Mouse (Mus musculus): Measurements from ENCODE around the gene Shb. TPM values are rescaled to one million over a fixed set of nuclear protein-coding genes. Genes with fewer than 3 reads are reported as not detected.

The Shb gene
- polyA plus RNA-seq, 1 experiment from 2014 or later = 2.9 TPM

- Histone ChIP-seq H3K4me3 (replicated peaks) (no peak overlapping the region), H3K9ac (no peak overlapping the region), H3K4me2 (peak overlapping the region; percentile 45; the same call in 1 of the 2 replicates), H3K9me3 (replicated peaks) (no peaks in the 10 kb centered on the region), H3K4me1 (replicated peaks) (peaks cover 76% of the 10 kb centered on the region), H3K27me3 (no peaks in the 10 kb centered on the region), H3K36me3 (replicated peaks) (no peaks in the 10 kb centered on the region), H3K27ac (replicated peaks) (peak overlapping the region; percentile 76)
- ATAC-seq (ENCODE audit: insufficient read depth) = no peak
- WGBS (ENCODE audit: insufficient replicate concordance) = 32% methylated on average over 7 of the region's 7 CpGs
These were observed 17.9 kb downstream of the Shb start for GRCm38 (mm10) chr4:45514406-45514805.

- 3% methylated on average over 10 of the region's 10 CpGs for WGBS (ENCODE audit: insufficient replicate concordance)
- Histone ChIP-seq H3K4me3 (replicated peaks) (no peak overlapping the region), H3K9ac (no peak overlapping the region), H3K27ac (replicated peaks) (peak overlapping the region; percentile 76), H3K9me3 (replicated peaks) (no peaks in the 10 kb centered on the region), H3K4me2 (peak overlapping the region; percentile 45), H3K36me3 (replicated peaks) (no peaks in the 10 kb centered on the region), H3K27me3 (no peaks in the 10 kb centered on the region), H3K4me1 (replicated peaks) (peaks cover 79% of the 10 kb centered on the region)
- peak; percentile 65 for ATAC-seq (ENCODE audit: insufficient read depth)
These were observed 18.4 kb downstream of the Shb start for GRCm38 (mm10) chr4:45513791-45514293.

GRCm38 (mm10) chr4:45513340-45513739 is 18.9 kb downstream of the Shb start:
- Histone ChIP-seq H3K36me3 (replicated peaks) (no peaks in the 10 kb centered on the region), H3K27ac (replicated peaks) (peak overlapping the region; percentile 76), H3K4me1 (replicated peaks) (peaks cover 84% of the 10 kb centered on the region), H3K4me2 (peak overlapping the region; percentile 45; the same call in 1 of the 2 replicates), H3K9me3 (replicated peaks) (no peaks in the 10 kb centered on the region), H3K9ac (no peak overlapping the region), H3K27me3 (no peaks in the 10 kb centered on the region), H3K4me3 (replicated peaks) (no peak overlapping the region)
- peak; percentile 38 for ATAC-seq (ENCODE audit: insufficient read depth)
- WGBS (ENCODE audit: insufficient replicate concordance) = 74% methylated on average over 2 of the region's 2 CpGs

- H3K9ac ChIP-seq = no peak overlapping the region
- WGBS (ENCODE audit: insufficient replicate concordance) = 45% methylated on average over 6 of the region's 6 CpGs
- no peaks in the 10 kb centered on the region for H3K9me3 ChIP-seq (replicated peaks)
- no peak overlapping the region for H3K4me2 ChIP-seq
- ATAC-seq (ENCODE audit: insufficient read depth) = no peak
- H3K27me3 ChIP-seq = no peaks in the 10 kb centered on the region
- H3K4me1 ChIP-seq (replicated peaks) = peaks cover 89% of the 10 kb centered on the region
- H3K36me3 ChIP-seq (replicated peaks) = no peaks in the 10 kb centered on the region
- H3K27ac ChIP-seq (replicated peaks) = no peak overlapping the region
- no peak overlapping the region for H3K4me3 ChIP-seq (replicated peaks)
These were observed 22.1 kb downstream of the Shb start for GRCm38 (mm10) chr4:45510163-45510562.

GRCm38 (mm10) chr4:45509416-45509815 is 22.9 kb downstream of the Shb start:
- Histone ChIP-seq H3K9ac (no peak overlapping the region), H3K4me3 (replicated peaks) (no peak overlapping the region), H3K4me1 (replicated peaks) (peaks cover 86% of the 10 kb centered on the region), H3K27ac (replicated peaks) (no peak overlapping the region), H3K4me2 (no peak overlapping the region), H3K27me3 (no peaks in the 10 kb centered on the region), H3K9me3 (replicated peaks) (no peaks in the 10 kb centered on the region), H3K36me3 (replicated peaks) (no peaks in the 10 kb centered on the region)
- WGBS (ENCODE audit: insufficient replicate concordance) = 85% methylated on average over 4 of the region's 4 CpGs
- ATAC-seq (ENCODE audit: insufficient read depth) = no peak

GRCm38 (mm10) chr4:45508469-45508868 is 23.8 kb downstream of the Shb start:
- no peak overlapping the region for H3K9ac ChIP-seq
- H3K9me3 ChIP-seq (replicated peaks) = no peaks in the 10 kb centered on the region
- ATAC-seq (ENCODE audit: insufficient read depth) = no peak
- no peaks in the 10 kb centered on the region for H3K27me3 ChIP-seq
- H3K27ac ChIP-seq (replicated peaks) = no peak overlapping the region
- H3K4me2 ChIP-seq = no peak overlapping the region
- peaks cover 83% of the 10 kb centered on the region for H3K4me1 ChIP-seq (replicated peaks)
- H3K36me3 ChIP-seq (replicated peaks) = no peaks in the 10 kb centered on the region
- WGBS (ENCODE audit: insufficient replicate concordance) = 57% methylated on average over 6 of the region's 6 CpGs
- no peak overlapping the region for H3K4me3 ChIP-seq (replicated peaks)

GRCm38 (mm10) chr4:45507476-45507875 is 24.8 kb downstream of the Shb start:
- Histone ChIP-seq H3K36me3 (replicated peaks) (no peaks in the 10 kb centered on the region), H3K9me3 (replicated peaks) (no peaks in the 10 kb centered on the region), H3K4me2 (no peak overlapping the region), H3K27ac (replicated peaks) (peak overlapping the region; percentile 33), H3K4me3 (replicated peaks) (no peak overlapping the region), H3K27me3 (no peaks in the 10 kb centered on the region), H3K4me1 (replicated peaks) (peaks cover 73% of the 10 kb centered on the region), H3K9ac (no peak overlapping the region)
- peak; percentile 19; the same call in 1 of the 2 replicates for ATAC-seq (ENCODE audit: insufficient read depth)
- WGBS (ENCODE audit: insufficient replicate concordance) = 81% methylated on average over 1 of the region's 1 CpGs

- WGBS (ENCODE audit: insufficient replicate concordance) = 55% methylated on average over 9 of the region's 9 CpGs
- H3K4me2 ChIP-seq = no peak overlapping the region
- H3K9ac ChIP-seq = no peak overlapping the region
- H3K27ac ChIP-seq (replicated peaks) = no peak overlapping the region
- peaks cover 74% of the 10 kb centered on the region for H3K4me1 ChIP-seq (replicated peaks)
- H3K9me3 ChIP-seq (replicated peaks) = no peaks in the 10 kb centered on the region
- no peaks in the 10 kb centered on the region for H3K36me3 ChIP-seq (replicated peaks)
- H3K4me3 ChIP-seq (replicated peaks) = no peak overlapping the region
- H3K27me3 ChIP-seq = no peaks in the 10 kb centered on the region
- 0 out of 2 replicates have a peak, but pooled peaks have one; percentile 2 for ATAC-seq (ENCODE audit: insufficient read depth)
These were observed 25.2 kb downstream of the Shb start for GRCm38 (mm10) chr4:45507039-45507438.

GRCm38 (mm10) chr4:45506613-45507012 is 25.7 kb downstream of the Shb start:
- H3K4me3 ChIP-seq (replicated peaks) = no peak overlapping the region
- no peak overlapping the region for H3K4me2 ChIP-seq
- whole genome bisulfite sequencing (ENCODE audit: insufficient replicate concordance) = 68% methylated on average over 5 of the region's 5 CpGs
- H3K9me3 ChIP-seq (replicated peaks) = no peaks in the 10 kb centered on the region
- peaks cover 76% of the 10 kb centered on the region for H3K4me1 ChIP-seq (replicated peaks)
- no peaks in the 10 kb centered on the region for H3K36me3 ChIP-seq (replicated peaks)
- no peak for ATAC-seq (ENCODE audit: insufficient read depth)
- no peak overlapping the region for H3K27ac ChIP-seq (replicated peaks)
- H3K27me3 ChIP-seq = no peaks in the 10 kb centered on the region
- H3K9ac ChIP-seq = no peak overlapping the region

GRCm38 (mm10) chr4:45505671-45506070 is 26.6 kb downstream of the Shb start:
- Histone ChIP-seq H3K9me3 (replicated peaks) (no peaks in the 10 kb centered on the region), H3K27ac (replicated peaks) (no peak overlapping the region), H3K4me2 (no peak overlapping the region), H3K4me1 (replicated peaks) (peaks cover 81% of the 10 kb centered on the region), H3K36me3 (replicated peaks) (no peaks in the 10 kb centered on the region), H3K4me3 (replicated peaks) (no peak overlapping the region), H3K27me3 (no peaks in the 10 kb centered on the region), H3K9ac (no peak overlapping the region)
- ATAC-seq (ENCODE audit: insufficient read depth) = no peak
- WGBS (ENCODE audit: insufficient replicate concordance) = 80% methylated on average over 2 of the region's 2 CpGs

GRCm38 (mm10) chr4:45505191-45505590 is 27.1 kb downstream of the Shb start:
- no peak overlapping the region for H3K4me3 ChIP-seq (replicated peaks)
- no peaks in the 10 kb centered on the region for H3K9me3 ChIP-seq (replicated peaks)
- no peak for ATAC-seq (ENCODE audit: insufficient read depth)
- no peak overlapping the region for H3K4me2 ChIP-seq
- no peaks in the 10 kb centered on the region for H3K27me3 ChIP-seq
- H3K27ac ChIP-seq (replicated peaks) = no peak overlapping the region
- no peak overlapping the region for H3K9ac ChIP-seq
- 92% methylated on average over 6 of the region's 6 CpGs for WGBS (ENCODE audit: insufficient replicate concordance)
- no peaks in the 10 kb centered on the region for H3K36me3 ChIP-seq (replicated peaks)
- peaks cover 81% of the 10 kb centered on the region for H3K4me1 ChIP-seq (replicated peaks)

GRCm38 (mm10) chr4:45503816-45504215 is 28.5 kb downstream of the Shb start:
- no peak overlapping the region for H3K4me2 ChIP-seq
- no peak overlapping the region for H3K4me3 ChIP-seq (replicated peaks)
- no peak overlapping the region for H3K9ac ChIP-seq
- no peak for ATAC-seq (ENCODE audit: insufficient read depth)
- no peak overlapping the region for H3K27ac ChIP-seq (replicated peaks)
- peaks cover 80% of the 10 kb centered on the region for H3K4me1 ChIP-seq (replicated peaks)
- H3K36me3 ChIP-seq (replicated peaks) = no peaks in the 10 kb centered on the region
- no peaks in the 10 kb centered on the region for H3K9me3 ChIP-seq (replicated peaks)
- WGBS (ENCODE audit: insufficient replicate concordance) = 66% methylated on average over 3 of the region's 3 CpGs
- H3K27me3 ChIP-seq = no peaks in the 10 kb centered on the region
